Mouse (Mus musculus): ENCODE measurements around the gene Tspan10. TPM values are rescaled to one million over a fixed set of nuclear protein-coding genes. Genes with fewer than 3 reads are reported as not detected.
A peak's percentile ranks its signal among the peaks of the same experiment; 100 is the strongest.

The Tspan10 gene
- polyA plus RNA-seq, 1 experiment = not detected

DNA sequence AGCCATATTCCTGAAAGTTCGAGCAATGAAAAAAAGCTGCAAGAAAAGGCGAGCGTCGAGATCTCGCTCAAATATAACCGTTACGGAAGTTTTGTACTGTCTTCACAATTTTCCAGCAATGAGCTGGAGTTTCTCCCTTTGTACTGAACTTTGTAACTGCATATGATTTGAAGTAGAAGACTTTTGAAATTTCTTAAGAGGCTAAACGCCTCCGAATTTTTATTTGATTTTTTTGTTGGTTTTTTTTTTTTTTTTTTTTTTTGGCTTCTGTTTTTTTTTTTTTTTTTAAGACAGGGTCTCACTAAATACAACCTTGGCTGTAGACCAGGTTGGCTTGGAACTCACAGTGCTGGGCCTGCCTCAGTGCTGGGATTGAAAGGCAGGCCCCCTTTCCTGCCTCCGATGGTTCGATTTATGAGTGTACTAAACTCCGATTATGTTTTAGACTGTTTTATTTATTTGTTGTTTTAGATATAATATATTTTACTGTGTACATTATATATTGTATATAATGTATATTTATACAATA lies 4.5 kb upstream of the Tspan10 start:
- Histone ChIP-seq H3K4me3 (peak overlapping the region; percentile 85), H3K27me3 (ENCODE audit: control insufficient read depth, insufficient read depth, insufficient read length) (no peaks in the 10 kb centered on the region), H3K4me2 (ENCODE audit: low read depth) (peak overlapping the region; percentile 68), H3K79me2 (ENCODE audit: control insufficient read depth, insufficient read depth) (peaks cover 40% of the 10 kb centered on the region), H3ac (ENCODE audit: control insufficient read depth, insufficient read length) (peak overlapping the region; percentile 28), H3K36me3 (ENCODE audit: control insufficient read depth, insufficient read depth) (peaks cover 8% of the 10 kb centered on the region)
- no peak for TF ChIP-seq POLR2A (IDR thresholded peaks at IDR 0.05; ENCODE audit: insufficient read length, low read depth)
- no peak for TF ChIP-seq MAX (IDR thresholded peaks at IDR 0.05; ENCODE audit: low read depth)
- TF ChIP-seq E2F4 (IDR thresholded peaks at IDR 0.05; ENCODE audit: insufficient read depth) = no peak
- no peak for TF ChIP-seq REST (IDR thresholded peaks at IDR 0.05; ENCODE audit: insufficient read depth, insufficient read length)
- TF ChIP-seq TCF3 (IDR thresholded peaks at IDR 0.05; ENCODE audit: insufficient read length, low read depth) = no peak
- TF ChIP-seq MYOD1 (IDR thresholded peaks at IDR 0.05; ENCODE audit: control insufficient read depth in 1 of 3, insufficient read length in 2 of 3, low read depth in 2 of 3) = no peak
- TF ChIP-seq POLR2AphosphoS2 (IDR thresholded peaks at IDR 0.05; ENCODE audit: insufficient read length, low read depth) = no peak
- TF ChIP-seq MYOG (IDR thresholded peaks at IDR 0.05; ENCODE audit: control insufficient read depth in 1 of 3, insufficient read depth in 1 of 3, insufficient read length in 2 of 3, low read depth in 2 of 3) = no peak
- TF ChIP-seq CEBPB (IDR thresholded peaks at IDR 0.05; ENCODE audit: insufficient read depth, poor library complexity, severe bottlenecking) = no peak
- TF ChIP-seq SRF (IDR thresholded peaks at IDR 0.05; ENCODE audit: control insufficient read depth, insufficient read length, low read depth) = no peak
- TF ChIP-seq TCF12 (IDR thresholded peaks at IDR 0.05; ENCODE audit: insufficient read depth, poor library complexity, severe bottlenecking) = no peak
- TF ChIP-seq USF1 (IDR thresholded peaks at IDR 0.05; ENCODE audit: low read depth) = no peak

- no peak for TF ChIP-seq MAX (IDR thresholded peaks at IDR 0.05; ENCODE audit: low read depth)
- no peak for TF ChIP-seq SRF (IDR thresholded peaks at IDR 0.05; ENCODE audit: control insufficient read depth, insufficient read length, low read depth)
- no peak for TF ChIP-seq CEBPB (IDR thresholded peaks at IDR 0.05; ENCODE audit: insufficient read depth, poor library complexity, severe bottlenecking)
- TF ChIP-seq MYOD1 (IDR thresholded peaks at IDR 0.05; ENCODE audit: control insufficient read depth in 1 of 3, insufficient read length in 2 of 3, low read depth in 2 of 3) = no peak
- no peak for TF ChIP-seq POLR2A (IDR thresholded peaks at IDR 0.05; ENCODE audit: insufficient read length, low read depth)
- no peak for TF ChIP-seq TCF12 (IDR thresholded peaks at IDR 0.05; ENCODE audit: insufficient read depth, poor library complexity, severe bottlenecking)
- H3ac ChIP-seq (ENCODE audit: control insufficient read depth, insufficient read length) = no peak overlapping the region
- no peaks in the 10 kb centered on the region for H3K36me3 ChIP-seq (ENCODE audit: control insufficient read depth, insufficient read depth)
- no peak overlapping the region for H3K4me3 ChIP-seq
- H3K79me2 ChIP-seq (ENCODE audit: control insufficient read depth, insufficient read depth) = no peaks in the 10 kb centered on the region
- peaks cover 5% of the 10 kb centered on the region for H3K27me3 ChIP-seq (ENCODE audit: control insufficient read depth, insufficient read depth, insufficient read length)
- H3K4me2 ChIP-seq (ENCODE audit: low read depth) = no peak overlapping the region
Measured at GRCm38 (mm10) chr11:120442765-120443280, 379 bp downstream of the Tspan10 start.

DNA sequence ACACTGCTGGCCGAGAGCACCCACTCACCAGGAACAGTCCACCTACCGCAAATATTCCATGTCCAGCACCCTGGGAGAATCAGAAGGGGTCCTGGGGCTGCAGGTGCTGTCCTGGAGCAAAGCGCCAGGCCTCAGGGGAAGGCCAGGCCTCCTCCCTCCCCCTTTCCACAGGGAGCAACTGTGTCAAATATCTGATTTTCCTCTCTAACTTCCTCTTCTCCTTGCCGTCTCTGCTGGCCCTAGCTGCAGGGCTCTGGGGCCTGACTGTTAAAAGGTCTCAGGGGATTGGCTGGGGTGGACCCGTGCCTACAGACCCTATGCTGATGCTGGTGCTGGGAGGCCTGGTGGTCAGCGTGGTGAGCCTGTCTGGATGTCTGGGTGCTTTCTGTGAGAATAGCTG lies 1.7 kb downstream of the Tspan10 start:
- Histone ChIP-seq H3K4me3 (no peak overlapping the region), H3K4me2 (ENCODE audit: low read depth) (no peak overlapping the region), H3K27me3 (ENCODE audit: control insufficient read depth, insufficient read depth, insufficient read length) (peaks cover 5% of the 10 kb centered on the region), H3K36me3 (ENCODE audit: control insufficient read depth, insufficient read depth) (no peaks in the 10 kb centered on the region), H3ac (ENCODE audit: control insufficient read depth, insufficient read length) (no peak overlapping the region), H3K79me2 (ENCODE audit: control insufficient read depth, insufficient read depth) (no peaks in the 10 kb centered on the region)
- TF ChIP-seq MYOD1 (IDR thresholded peaks at IDR 0.05; ENCODE audit: control insufficient read depth in 1 of 3, insufficient read length in 2 of 3, low read depth in 2 of 3) = no peak
- no peak for TF ChIP-seq SRF (IDR thresholded peaks at IDR 0.05; ENCODE audit: control insufficient read depth, insufficient read length, low read depth)

DNA sequence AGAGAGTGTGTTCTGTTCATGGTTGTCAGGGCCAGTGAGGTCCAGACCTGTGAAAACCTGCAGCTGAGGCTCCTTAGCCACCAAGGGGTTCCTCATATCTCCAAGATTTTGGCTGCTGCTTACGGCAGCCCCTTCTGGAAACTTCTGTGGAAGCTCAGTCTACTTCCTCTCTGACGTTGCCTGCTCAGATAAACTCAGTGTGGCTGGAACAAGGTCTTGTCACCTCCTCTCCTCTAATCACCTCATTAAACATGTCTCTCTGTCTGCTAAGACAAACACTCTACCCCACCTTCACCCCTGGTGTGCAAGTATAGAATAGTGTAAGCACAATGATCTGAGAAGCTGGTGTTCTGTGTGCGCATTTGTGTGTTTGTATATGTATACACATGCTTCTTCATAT lies 3.0 kb downstream of the Tspan10 start:
- H3K79me2 ChIP-seq (ENCODE audit: control insufficient read depth, insufficient read depth) = no peaks in the 10 kb centered on the region
- no peak overlapping the region for H3K4me3 ChIP-seq
- H3ac ChIP-seq (ENCODE audit: control insufficient read depth, insufficient read length) = no peak overlapping the region
- no peaks in the 10 kb centered on the region for H3K36me3 ChIP-seq (ENCODE audit: control insufficient read depth, insufficient read depth)
- no peak overlapping the region for H3K4me2 ChIP-seq (ENCODE audit: low read depth)
- TF ChIP-seq CEBPB (IDR thresholded peaks at IDR 0.05; ENCODE audit: insufficient read depth, poor library complexity, severe bottlenecking) (no peak), E2F4 (IDR thresholded peaks at IDR 0.05; ENCODE audit: insufficient read depth) (no peak), MYOD1 (IDR thresholded peaks at IDR 0.05; ENCODE audit: control insufficient read depth in 1 of 3, insufficient read length in 2 of 3, low read depth in 2 of 3) (no peak), MYOG (IDR thresholded peaks at IDR 0.05; ENCODE audit: control insufficient read depth in 1 of 3, insufficient read depth in 1 of 3, insufficient read length in 2 of 3, low read depth in 2 of 3) (no peak), REST (IDR thresholded peaks at IDR 0.05; ENCODE audit: insufficient read depth, insufficient read length) (no peak)
- peaks cover 5% of the 10 kb centered on the region for H3K27me3 ChIP-seq (ENCODE audit: control insufficient read depth, insufficient read depth, insufficient read length)

- H3K4me2 ChIP-seq (ENCODE audit: low read depth) = no peak overlapping the region
- no peaks in the 10 kb centered on the region for H3K36me3 ChIP-seq (ENCODE audit: control insufficient read depth, insufficient read depth)
- no peak overlapping the region for H3K4me3 ChIP-seq
- H3ac ChIP-seq (ENCODE audit: control insufficient read depth, insufficient read length) = no peak overlapping the region
- TF ChIP-seq MAX (IDR thresholded peaks at IDR 0.05; ENCODE audit: low read depth) (no peak), POLR2A (IDR thresholded peaks at IDR 0.05; ENCODE audit: insufficient read length, low read depth) (no peak), MYOD1 (IDR thresholded peaks at IDR 0.05; ENCODE audit: control insufficient read depth in 1 of 3, insufficient read length in 2 of 3, low read depth in 2 of 3) (peak in 2 of 3 experiments; percentile 66 to 79), E2F4 (IDR thresholded peaks at IDR 0.05; ENCODE audit: insufficient read depth) (no peak)
- no peaks in the 10 kb centered on the region for H3K79me2 ChIP-seq (ENCODE audit: control insufficient read depth, insufficient read depth)
- peaks cover 10% of the 10 kb centered on the region for H3K27me3 ChIP-seq (ENCODE audit: control insufficient read depth, insufficient read depth, insufficient read length)
Measured at GRCm38 (mm10) chr11:120447179-120447578, 4.7 kb downstream of the Tspan10 start.
